Mouse (Mus musculus) activated CD4-positive, CD25-positive, alpha-beta regulatory T cell, adult 4 months (primary cell): ENCODE results near the gene Snx17. TPM values are rescaled to one million over a fixed set of nuclear protein-coding genes. Genes with fewer than 3 reads are reported as not detected.

Source experiments
- ATAC-seq: one replicate; pipeline ENCODE4 v1.8.0; 2017
- polyA plus RNA-seq, 2 experiments: library from polyadenylated mRNA; unstranded; fragments of 100-300 nt; shearing (Covaris generic); gene quantifications; one replicate each; pipeline ENCODE4 v1.2.1; 2017

Gene Snx17
- 100 to 1,000 TPM in 1 of 2 experiments, 10 to 100 TPM in 1; 99.1 to 123 TPM for polyA plus RNA-seq

DNA sequence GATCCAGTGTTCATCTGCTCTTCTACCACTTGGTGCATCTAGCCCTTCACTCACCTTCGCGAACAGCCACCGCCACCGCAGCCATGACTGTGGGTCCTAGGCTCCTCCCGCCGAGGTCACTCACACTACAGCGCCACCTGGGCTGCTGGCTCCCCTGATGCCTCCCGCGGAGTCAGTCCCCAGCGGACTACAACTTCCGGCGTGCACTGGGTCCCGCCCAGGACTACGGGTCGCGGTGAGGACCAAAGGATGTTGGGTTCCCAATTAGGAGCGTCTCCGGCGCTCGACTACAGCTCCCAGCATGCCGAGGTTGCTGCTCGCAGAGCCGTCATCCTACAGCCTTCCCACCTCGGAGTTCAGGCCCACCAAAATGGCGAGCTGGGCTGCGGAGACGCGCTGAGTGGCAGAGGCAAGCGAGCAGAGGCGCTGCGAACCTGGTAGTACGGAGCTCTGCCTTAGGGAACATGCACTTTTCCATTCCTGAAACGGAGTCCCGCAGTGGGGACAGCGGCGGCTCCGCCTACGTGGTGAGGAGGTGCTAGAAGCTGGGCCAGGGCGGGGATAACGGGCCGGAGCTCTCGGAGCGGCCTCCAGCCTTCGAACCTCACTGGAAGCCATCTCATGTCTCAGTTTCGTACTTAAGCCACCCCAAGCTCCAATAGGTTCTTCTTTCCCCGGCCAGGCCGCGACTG, at the start of gene Snx17, which contains the start of gene Eif2b4:
Gene Snx17 (plus strand): TSS at position 289 of the 692 bp plus-strand sequence.
Gene Eif2b4 (minus strand): TSS at position 492 of the 692 bp plus-strand sequence.
- peak; percentile 89 for ATAC-seq

DNA sequence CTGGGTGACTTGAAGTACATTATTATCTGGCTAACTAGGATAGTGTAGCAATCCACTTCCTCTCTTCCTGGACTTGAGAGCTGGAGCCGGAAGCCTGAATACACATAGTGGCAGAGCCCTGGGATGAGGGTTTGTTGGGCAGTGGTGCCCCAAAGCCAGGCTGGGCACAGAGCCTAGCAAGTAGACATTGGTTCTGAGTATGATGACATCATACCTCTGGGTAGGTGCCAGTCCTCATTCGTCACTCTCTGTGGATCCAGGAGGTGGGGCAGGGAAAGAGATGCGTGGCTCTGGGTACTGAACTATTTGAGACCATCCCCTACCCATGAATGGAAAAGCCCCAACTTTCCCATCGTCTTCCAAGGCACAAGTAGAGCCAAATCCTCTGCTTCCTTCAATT, 43.2 kb upstream of the Snx17 start:
- ATAC-seq = no peak

DNA sequence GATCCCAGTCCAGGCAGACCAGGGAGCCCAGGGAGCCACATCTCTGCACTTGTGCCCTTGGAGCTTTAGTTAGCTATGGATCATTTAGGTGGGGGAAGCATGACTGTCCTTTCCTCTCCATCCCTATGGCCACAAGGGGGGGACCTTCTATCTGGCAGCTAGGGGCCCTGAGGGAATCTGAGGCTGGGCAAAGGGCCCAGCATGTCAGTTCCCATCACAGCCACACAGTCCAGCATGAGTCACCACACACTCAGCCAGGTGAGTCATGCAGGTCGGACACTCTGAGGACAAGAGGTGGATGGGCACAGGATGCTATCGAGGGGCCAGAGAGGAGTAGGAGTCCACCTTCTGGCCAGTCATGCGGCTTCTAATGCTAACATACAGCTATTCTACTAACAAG, 41.3 kb upstream of the Snx17 start:
- no peak for ATAC-seq

GRCm38 (mm10) chr5:31153516-31154151, 39.4 kb upstream of the Snx17 start:
- no peak for ATAC-seq

DNA sequence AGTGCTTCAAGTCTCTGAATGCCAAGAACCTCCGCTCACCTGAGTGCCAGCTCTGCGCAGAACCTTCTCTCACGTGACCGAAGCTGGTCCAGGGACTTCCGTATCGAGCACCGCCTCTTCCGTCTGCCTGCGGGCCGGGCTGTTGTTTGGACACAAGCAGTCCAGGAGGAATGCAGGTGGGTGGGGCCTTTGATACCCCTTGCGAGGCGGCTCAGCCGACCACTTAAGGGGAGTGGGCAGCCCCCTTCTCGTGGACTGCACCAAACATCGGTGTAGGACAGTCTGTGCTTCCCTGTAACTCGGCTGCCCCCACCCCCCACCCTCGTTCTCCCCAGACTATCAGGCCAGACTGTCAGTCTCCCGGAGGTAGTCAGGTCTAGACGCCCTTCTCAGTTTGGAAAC, 38.9 kb upstream of the Snx17 start, which contains the start of gene Mpv17:
Gene Mpv17 (minus strand): TSS at position 100 of the 402 bp plus-strand sequence.
- peak; percentile 96 for ATAC-seq

DNA sequence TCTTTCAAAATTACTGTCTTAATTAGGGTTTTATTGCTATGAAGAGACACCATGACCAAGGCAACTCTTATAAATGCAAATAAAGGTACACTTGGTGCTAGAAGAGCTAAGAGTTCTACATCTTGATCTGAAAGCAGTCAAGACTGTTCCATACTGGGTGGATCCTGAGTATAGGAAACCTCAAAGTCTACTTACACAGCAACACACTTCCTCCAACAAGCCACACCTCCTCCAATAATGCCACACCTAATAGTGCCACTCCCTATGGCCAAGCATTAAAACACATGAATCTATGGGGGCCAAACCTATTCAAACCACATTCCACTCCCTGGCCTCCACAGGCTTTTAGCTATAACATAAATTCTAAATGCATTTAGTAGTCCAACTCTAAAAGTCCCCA, 30.6 kb upstream of the Snx17 start:
- ATAC-seq = no peak

GRCm38 (mm10) chr5:31164878-31165277, 28.1 kb upstream of the Snx17 start:
- no peak for ATAC-seq

GRCm38 (mm10) chr5:31168630-31169029, 24.4 kb upstream of the Snx17 start:
- no peak for ATAC-seq

DNA sequence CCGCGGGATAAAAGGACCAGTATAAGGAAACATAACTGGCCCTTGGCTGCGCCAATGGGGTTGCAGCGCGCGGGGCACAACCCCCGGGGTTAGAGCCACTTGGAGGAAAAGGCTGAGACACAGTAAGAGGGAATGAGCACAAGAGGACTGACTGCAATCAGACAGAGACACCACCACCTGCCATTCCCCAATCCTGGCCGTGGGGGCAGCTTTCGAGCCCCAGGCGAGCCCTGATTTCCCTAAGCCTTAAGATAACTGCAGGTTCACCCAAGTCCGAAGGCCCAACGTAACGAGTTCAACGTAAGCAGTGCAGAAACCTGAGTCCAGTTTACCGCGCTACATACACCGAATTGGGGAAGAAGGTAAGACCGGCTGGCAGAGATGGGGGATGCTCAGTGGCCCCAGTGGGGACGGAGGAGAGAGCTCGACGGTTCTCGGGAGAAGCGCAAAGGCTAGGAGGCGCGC, 13.7 kb upstream of the Snx17 start:
- ATAC-seq = peak; percentile 13

DNA sequence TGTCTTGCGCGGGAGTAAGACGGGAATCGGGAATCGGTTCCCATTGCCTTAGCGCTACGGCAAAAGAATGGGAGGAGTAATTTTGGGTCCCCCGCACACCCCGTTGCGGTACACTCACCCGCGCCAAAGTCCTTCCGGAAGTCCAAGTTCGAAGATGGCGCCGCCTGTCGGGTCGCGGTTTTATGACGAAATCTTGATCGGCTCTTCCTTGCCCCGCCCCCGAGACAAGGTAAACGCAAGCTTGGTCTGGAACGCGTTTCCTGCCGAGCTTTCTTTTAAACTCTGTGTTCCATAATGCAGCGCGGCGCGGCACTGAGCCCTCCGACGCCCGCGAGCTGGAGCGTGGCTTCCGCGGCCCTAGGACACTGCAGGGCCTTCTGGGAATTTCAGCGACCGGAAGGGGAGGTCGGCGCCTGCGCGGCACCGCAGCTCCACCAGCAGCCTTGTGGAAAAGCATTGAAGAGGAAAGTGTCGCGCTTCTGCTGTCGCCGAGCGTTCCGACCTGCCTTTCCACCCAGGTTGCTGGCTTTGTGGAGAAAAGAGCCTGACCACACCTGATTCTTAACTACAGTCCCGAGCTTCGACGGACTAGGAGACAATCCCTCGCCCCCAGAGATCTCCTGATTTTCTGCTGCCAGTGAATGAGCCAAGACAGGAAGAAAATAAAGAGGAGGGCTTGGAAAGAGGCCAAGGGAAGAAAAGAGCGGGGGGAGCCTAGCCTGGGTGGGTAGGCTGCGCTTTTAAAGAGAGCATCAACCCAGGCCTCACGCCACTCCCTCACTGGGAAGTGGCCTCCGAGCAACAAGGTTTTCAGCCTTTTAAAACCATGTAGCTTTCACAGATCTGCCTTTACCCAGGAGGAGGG, 13.0 kb upstream of the Snx17 start, which contains the start of the genes Gm29609 and Gtf3c2:
Gene Gm29609 (minus strand): TSS at position 146 of the 865 bp plus-strand sequence.
Gene Gtf3c2 (minus strand): TSS at position 379 of the 865 bp plus-strand sequence.
- ATAC-seq = peak; percentile 95

- ATAC-seq = no peak
Measured at GRCm38 (mm10) chr5:31181183-31181770, 11.8 kb upstream of the Snx17 start.

- ATAC-seq = no peak
Measured at GRCm38 (mm10) chr5:31183678-31184077, 9.3 kb upstream of the Snx17 start.

DNA sequence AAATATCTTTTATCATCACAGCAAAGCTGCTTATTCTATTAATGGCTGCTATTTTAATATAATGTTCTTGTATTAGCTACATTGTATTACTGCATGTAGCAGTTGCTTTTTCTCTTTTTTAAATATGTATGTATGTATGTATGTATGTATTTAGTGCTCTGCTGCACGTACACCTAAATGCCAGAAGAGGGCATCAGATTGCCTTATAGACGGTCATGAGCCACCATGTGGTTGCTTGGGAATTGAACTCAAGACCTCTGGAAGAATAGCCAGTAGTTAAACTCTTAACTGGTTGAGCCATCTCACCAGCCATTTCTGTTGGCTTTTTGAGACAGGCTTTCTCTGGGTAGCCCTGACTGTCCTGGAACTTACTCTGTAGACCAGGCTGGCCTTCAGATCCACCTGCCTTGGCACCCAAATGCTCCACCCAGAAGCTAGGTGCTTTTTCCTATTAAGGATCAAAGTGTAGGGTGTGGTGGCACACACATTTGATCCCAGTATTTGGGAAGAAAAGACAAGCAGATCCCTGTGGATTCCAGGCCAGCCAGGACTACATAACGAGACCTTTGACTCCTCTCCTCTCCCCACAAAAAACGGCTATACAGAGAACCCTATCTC, 4.7 kb upstream of the Snx17 start:
- ATAC-seq = no peak

DNA sequence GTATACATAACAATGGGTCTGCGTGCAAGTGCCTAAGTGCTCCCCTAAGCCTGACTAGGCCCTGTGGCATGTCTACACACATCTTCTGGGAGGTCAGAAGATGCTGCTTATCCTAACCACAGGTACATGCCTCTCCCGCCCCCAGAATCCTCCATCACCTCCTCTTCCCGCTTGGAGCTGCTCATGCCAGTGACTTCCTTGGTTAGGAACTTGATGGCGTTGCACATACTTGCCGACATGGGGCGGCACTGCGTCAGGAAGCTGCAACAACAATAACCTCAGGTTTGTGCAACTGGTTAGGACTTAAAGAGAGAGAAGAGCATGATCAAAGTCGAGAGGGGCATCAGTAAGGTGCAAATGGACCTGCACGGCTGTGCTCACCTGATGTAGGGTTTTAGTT, 2.8 kb upstream of the Snx17 start:
- no peak for ATAC-seq

DNA sequence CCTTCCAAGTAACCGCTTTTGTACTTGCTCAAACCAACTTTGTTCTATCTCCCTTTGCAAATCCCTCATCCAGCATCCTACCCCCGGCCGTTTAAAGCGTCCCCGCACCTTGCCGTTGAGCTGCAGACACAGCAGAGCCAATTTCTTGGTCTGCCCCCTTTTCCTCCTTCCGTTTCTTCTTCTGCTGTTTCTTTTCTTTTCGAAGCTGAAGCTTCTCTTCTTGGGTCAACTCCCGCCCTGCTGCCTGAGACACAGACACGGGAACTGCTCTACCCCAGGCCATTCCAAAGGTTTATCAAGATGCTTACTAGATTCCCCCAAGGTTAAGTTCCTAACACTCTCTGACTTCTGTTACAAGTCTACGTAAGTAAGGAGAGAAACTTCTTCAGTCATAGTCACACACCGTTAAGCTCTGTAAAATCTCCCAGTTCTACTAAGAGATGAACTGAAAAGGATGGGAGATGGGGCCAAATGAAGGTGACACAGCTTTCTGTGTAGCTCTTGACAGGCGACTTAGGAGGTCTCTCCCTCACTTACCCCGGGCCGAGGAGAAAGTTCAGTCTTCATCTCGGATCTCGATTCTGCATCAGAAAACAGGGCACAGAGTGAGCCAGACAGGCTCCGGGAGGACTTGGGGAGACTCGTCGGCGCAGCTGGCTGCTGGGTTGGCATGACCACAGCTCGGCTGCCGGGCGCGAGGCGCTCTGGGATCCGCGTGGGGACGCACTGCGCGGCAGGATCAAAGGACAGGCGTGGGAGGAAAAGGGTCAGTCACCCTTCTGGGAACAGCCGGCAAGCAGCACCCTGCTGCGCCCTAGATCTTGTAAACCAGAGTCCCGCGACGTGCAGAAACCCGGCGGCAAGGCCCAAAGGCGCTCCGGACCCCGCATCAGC, 735 bp upstream of the Snx17 start:
- no peak for ATAC-seq

GRCm38 (mm10) chr5:31193631-31194281, 729 bp downstream of the Snx17 start:
- no peak for ATAC-seq

- no peak for ATAC-seq
Measured at GRCm38 (mm10) chr5:31194486-31195485, 1.8 kb downstream of the Snx17 start.

- ATAC-seq = no peak
Measured at GRCm38 (mm10) chr5:31195671-31196070, 2.6 kb downstream of the Snx17 start.

DNA sequence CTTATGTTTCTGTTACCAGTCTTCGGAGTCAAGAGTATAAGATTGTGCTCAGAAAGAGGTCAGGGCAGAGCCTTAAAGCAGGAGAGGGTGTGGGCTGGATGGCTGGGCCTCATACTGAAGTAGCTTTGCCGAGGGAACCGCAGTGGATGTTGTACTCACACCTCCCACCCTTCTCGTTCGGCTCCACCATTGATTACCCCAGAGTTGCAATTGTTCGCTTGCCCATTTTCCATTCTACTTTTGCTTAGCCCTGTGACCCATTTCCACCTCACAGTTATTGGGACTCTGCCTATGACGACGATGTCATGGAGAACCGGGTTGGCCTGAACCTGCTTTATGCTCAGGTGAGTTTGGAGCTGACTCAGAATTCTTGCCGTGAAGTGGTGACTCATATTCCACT, 3.2 kb downstream of the Snx17 start:
- ATAC-seq = no peak
